Mouse (Mus musculus): ENCODE data around the gene Rpl41.

DNA sequence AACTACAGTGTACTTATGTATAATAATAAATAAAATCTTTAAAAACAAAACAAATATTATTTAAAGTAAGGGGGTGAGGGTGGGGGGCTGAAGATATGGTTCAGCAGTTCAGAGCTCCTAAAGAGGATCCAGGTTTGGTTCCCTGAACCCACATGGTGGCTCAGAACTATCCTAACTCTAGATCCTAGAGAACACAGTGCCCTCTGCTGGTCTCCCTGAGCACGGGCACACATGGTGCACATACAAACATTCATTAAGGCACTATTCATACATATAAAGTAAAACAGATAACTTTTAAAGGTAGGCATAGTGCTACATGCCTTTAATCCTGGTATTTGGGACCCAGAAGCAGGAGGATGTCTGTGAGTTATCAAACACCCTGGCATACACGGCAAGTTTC is 26.0 kb upstream of the Rpl41 start:
- TF ChIP-seq CTCF (IDR thresholded peaks at IDR 0.05; ENCODE audit: extremely low read depth, insufficient read length, insufficient replicate concordance, low read depth, low read length) (peak; percentile 57; the same call in 1 of the 2 replicates), POLR2A (IDR thresholded peaks at IDR 0.05; ENCODE audit: low read depth, low read length) (no peak)

Data from small intestine, adult 2 months (tissue).